Mouse (Mus musculus): ENCODE measurements around the gene Palb2. TPM values are rescaled to one million over a fixed set of nuclear protein-coding genes. Genes with fewer than 3 reads are reported as not detected.
A peak's percentile ranks its signal among the peaks of the same experiment; 100 is the strongest.

Palb2 gene
- 10 to 100 TPM in 14 of 26 experiments, 1 to 10 TPM in 12; 1.1 to 35.9 (median 10.3) TPM for total RNA-seq (2018; cell fraction: chromatin; rRNA removed)
- total RNA-seq (2018; cell fraction: cytosol; rRNA removed): 1 to 10 TPM in 21 of 26 experiments, under 1 TPM in 5; 0.48 to 5.5 (median 3.8) TPM
- total RNA-seq (2018; cell fraction: nucleus; rRNA removed): 10 to 100 TPM in 11 of 26 experiments, 1 to 10 TPM in 15; 1.3 to 40.8 (median 5.8) TPM
- 3.8 to 7.8 TPM (median 4.4 TPM) in 3 replicates for polyA plus RNA-seq (2018)

GRCm38 (mm10) chr7:122132497-122133337 lies at the start of gene Palb2, which contains the start of gene Dctn5:
Gene Palb2 (minus strand): TSS chr7:122132985.
Gene Dctn5 (plus strand): TSS chr7:122133041.
- under 1% methylated on average over 54 of the region's 54 CpGs for WGBS (ENCODE audit: missing documents)
- Histone ChIP-seq H3K4me3 (ENCODE audit: inconsistent target) (peak within 1 kb of the TSS; percentile 79), H3K27ac (peak within 1 kb of the TSS; percentile 69), H3K79me2 (ENCODE audit: inconsistent target) (peaks cover 55% of the 10 kb centered on the region), H3K36me3 (ENCODE audit: inconsistent target) (peaks cover 18% of the 10 kb centered on the region)

- 85% methylated on average over 7 of the region's 7 CpGs for WGBS (ENCODE audit: missing documents)
- Histone ChIP-seq H3K79me2 (ENCODE audit: inconsistent target) (no peaks in the 10 kb centered on the region), H3K4me3 (ENCODE audit: inconsistent target) (no peak overlapping the region), H3K36me3 (ENCODE audit: inconsistent target) (no peaks in the 10 kb centered on the region), H3K27ac (no peak overlapping the region)
These were observed 47.9 kb upstream of the Palb2 start for GRCm38 (mm10) chr7:122180720-122181119.

GRCm38 (mm10) chr7:122171613-122172012 lies 38.8 kb upstream of the Palb2 start:
- Histone ChIP-seq H3K36me3 (ENCODE audit: inconsistent target) (no peaks in the 10 kb centered on the region), H3K79me2 (ENCODE audit: inconsistent target) (no peaks in the 10 kb centered on the region), H3K4me3 (ENCODE audit: inconsistent target) (no peak overlapping the region), H3K27ac (no peak overlapping the region)
- WGBS (ENCODE audit: missing documents): 52% methylated on average over 10 of the region's 10 CpGs

DNA sequence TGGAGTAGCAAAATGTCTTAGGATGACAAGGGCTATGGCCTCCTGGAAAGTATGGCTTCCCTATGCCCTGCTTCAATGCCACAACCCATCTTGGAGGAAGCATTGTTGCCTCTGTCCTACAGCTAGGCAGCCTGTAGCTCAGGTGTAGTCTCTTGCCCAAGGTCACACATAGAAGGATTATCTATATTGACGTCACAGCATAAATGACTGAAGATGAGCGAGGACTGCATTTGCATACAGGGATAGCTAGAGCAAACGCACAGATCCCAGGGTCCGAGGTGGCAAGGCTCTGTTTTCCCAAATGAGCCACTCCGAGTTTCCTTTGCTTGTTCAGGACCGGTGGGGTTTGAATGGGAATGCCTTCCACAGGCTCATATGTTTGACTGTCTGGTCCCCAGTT lies 37.9 kb upstream of the Palb2 start:
- no peaks in the 10 kb centered on the region for H3K79me2 ChIP-seq (ENCODE audit: inconsistent target)
- no peak overlapping the region for H3K27ac ChIP-seq
- WGBS (ENCODE audit: missing documents): 93% methylated on average over 6 of the region's 6 CpGs
- H3K36me3 ChIP-seq (ENCODE audit: inconsistent target): no peaks in the 10 kb centered on the region
- no peak overlapping the region for H3K4me3 ChIP-seq (ENCODE audit: inconsistent target)

- H3K79me2 ChIP-seq (ENCODE audit: inconsistent target): peaks cover under 1% of the 10 kb centered on the region; the same call in 1 of the 2 replicates
- no peak overlapping the region for H3K4me3 ChIP-seq (ENCODE audit: inconsistent target)
- no peaks in the 10 kb centered on the region for H3K36me3 ChIP-seq (ENCODE audit: inconsistent target)
- WGBS (ENCODE audit: missing documents): 86% methylated on average over 7 of the region's 7 CpGs
- no peak overlapping the region for H3K27ac ChIP-seq
These were observed 34.4 kb upstream of the Palb2 start for GRCm38 (mm10) chr7:122167203-122167602.

DNA sequence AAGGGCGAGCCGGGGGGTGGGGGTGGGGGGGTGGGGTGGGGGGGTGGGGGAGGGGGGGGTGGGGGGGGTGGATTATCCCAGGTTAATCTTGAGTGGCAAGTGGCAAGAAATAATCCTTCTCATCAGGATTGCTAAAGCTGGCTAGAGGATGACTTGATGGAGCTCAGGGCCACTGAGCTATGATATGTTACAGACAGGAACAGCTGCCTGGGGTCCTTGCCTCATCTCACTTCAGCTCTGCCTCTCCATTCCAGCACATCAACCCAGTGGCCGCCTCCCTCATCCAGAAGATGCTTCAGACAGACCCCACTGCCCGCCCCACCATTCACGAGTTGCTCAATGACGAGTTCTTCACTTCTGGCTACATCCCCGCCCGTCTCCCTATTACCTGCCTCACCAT lies 31.0 kb upstream of the Palb2 start:
- WGBS (ENCODE audit: missing documents): 99% methylated on average over 8 of the region's 8 CpGs
- Histone ChIP-seq H3K36me3 (ENCODE audit: inconsistent target) (no peaks in the 10 kb centered on the region), H3K79me2 (ENCODE audit: inconsistent target) (peaks cover 30% of the 10 kb centered on the region), H3K4me3 (ENCODE audit: inconsistent target) (no peak overlapping the region), H3K27ac (no peak overlapping the region)

DNA sequence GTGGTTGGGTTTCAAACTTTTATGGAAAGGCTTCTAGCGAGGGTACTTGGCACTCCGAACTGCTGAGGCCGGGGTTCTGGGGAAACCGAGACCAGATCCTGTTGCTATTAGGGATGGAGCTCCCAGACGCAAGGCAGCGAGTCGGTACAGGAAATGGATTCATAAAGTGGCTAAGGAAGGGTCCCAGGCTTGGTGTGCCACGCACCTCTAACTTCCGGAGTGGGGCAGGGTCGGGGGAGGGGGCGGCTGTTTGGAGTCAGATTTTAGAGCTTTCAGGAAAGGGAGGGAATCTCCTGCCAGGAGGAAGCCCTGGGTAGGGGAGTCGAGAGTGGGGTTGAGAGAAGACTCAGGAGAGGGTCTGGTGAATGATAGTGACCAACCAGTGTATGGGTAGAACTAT lies 27.3 kb upstream of the Palb2 start:
- WGBS (ENCODE audit: missing documents): 0% methylated on average over 12 of the region's 12 CpGs
- Histone ChIP-seq H3K4me3 (ENCODE audit: inconsistent target) (peak overlapping the region; percentile 92), H3K36me3 (ENCODE audit: inconsistent target) (no peaks in the 10 kb centered on the region), H3K79me2 (ENCODE audit: inconsistent target) (peaks cover 30% of the 10 kb centered on the region), H3K27ac (peak overlapping the region; percentile 74)

DNA sequence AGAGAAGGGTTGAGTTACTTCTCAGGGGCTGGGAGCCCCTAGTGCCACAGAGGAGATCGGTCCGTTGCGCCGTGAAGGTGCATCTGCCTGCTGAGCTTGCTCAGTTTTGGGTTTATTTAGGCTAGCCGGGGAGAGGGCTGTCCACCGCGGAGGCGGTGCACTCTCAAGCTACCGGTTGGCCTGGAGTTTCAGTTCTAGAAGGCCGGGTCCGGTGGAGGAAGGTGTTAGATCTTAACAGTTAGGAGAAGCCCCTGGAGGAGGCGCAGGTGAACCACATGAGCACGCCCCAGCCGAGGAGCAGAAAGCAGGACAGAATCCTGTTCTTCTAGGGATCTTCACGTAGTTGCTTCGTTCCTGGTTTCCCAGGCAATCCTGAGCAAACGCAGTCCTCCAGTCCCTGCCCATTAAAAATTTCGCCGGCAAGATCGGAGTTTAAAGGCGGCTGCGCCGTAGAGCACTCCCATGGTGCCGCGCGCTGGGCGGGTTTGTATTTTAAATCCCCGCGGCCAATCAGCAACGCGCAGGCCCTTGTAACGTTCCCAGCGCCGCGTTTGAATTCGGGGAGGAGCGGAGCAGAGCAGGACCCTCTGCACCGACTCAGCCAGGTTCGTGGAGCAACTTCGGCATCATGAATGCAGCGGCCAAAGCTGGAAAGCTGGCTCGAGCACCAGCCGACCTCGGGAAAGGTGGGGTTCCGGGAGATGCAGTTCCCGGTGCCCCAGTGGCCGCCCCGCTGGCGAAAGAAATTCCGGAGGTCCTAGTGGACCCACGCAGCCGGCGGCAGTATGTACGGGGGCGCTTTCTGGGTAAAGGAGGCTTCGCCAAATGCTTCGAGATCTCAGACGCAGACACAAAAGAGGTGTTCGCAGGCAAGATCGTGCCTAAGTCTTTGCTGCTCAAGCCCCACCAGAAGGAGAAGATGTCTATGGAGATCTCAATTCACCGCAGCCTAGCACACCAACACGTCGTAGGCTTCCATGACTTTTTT lies 26.4 kb upstream of the Palb2 start, which contains the start of gene Plk1:
Gene Plk1 (plus strand): TSS at position 525 of the 988 bp plus-strand sequence.
- Histone ChIP-seq H3K4me3 (ENCODE audit: inconsistent target) (peak within 1 kb of the TSS; percentile 92), H3K36me3 (ENCODE audit: inconsistent target) (no peaks in the 10 kb centered on the region)
- WGBS (ENCODE audit: missing documents): under 1% methylated on average over 63 of the region's 63 CpGs

DNA sequence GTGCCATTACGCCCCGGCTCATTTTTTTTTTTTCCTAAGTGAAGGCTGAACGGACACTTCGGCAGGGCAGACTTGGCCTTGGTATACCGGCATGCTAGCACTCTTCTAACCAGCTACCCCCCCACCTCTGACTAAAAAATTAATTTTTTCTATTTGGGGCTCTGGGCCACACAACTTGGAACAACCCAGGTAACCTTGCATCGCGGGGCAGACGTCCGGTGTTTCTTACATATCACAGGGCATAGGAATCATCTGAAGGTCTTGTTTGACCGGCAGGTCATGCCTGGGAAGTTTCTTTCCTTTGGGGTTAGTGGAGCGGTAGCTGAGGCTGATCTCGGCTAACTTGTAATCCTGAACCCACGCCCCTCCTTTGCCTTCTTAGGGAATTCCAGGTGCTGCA lies 25.7 kb upstream of the Palb2 start:
- Histone ChIP-seq H3K27ac (peak overlapping the region; percentile 74), H3K36me3 (ENCODE audit: inconsistent target) (no peaks in the 10 kb centered on the region), H3K79me2 (ENCODE audit: inconsistent target) (peaks cover 30% of the 10 kb centered on the region), H3K4me3 (ENCODE audit: inconsistent target) (peak overlapping the region; percentile 92)
- WGBS (ENCODE audit: missing documents): 9% methylated on average over 13 of the region's 13 CpGs

More for the DNA sequence above, 26.4 kb upstream of the Palb2 start, which contains the start of gene Plk1:
- Histone ChIP-seq H3K79me2 (ENCODE audit: inconsistent target) (peaks cover 30% of the 10 kb centered on the region), H3K27ac (peak within 1 kb of the TSS; percentile 74)

GRCm38 (mm10) chr7:122152473-122152872 lies 19.7 kb upstream of the Palb2 start:
- H3K27ac ChIP-seq: no peak overlapping the region
- no peak overlapping the region for H3K4me3 ChIP-seq (ENCODE audit: inconsistent target)
- 84% methylated on average over 4 of the region's 4 CpGs for WGBS (ENCODE audit: missing documents)
- H3K79me2 ChIP-seq (ENCODE audit: inconsistent target): no peaks in the 10 kb centered on the region
- H3K36me3 ChIP-seq (ENCODE audit: inconsistent target): peaks cover 21% of the 10 kb centered on the region; the same call in 1 of the 2 replicates

DNA sequence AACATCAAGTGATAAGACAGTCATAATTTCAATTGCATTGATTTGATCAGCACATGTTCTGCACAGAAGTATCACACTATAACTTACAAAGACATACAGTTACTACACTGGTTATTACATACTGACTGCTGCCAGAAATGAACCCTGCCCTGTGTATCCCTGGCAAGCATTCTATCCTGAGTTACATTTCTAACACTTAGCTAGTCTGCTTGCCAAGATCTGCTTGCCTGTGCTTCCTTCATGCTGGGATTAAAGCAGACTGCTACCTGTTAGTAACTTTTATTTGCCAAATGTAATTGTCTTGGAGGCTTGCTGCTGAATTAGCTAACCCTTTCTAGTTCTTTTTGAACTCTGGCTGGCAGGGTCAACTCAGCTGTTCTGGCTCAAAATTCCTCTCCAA lies 8.2 kb upstream of the Palb2 start:
- Histone ChIP-seq H3K36me3 (ENCODE audit: inconsistent target) (peaks cover 68% of the 10 kb centered on the region), H3K79me2 (ENCODE audit: inconsistent target) (peaks cover 3% of the 10 kb centered on the region; the same call in 1 of the 2 replicates), H3K27ac (no peak overlapping the region), H3K4me3 (ENCODE audit: inconsistent target) (no peak overlapping the region)

DNA sequence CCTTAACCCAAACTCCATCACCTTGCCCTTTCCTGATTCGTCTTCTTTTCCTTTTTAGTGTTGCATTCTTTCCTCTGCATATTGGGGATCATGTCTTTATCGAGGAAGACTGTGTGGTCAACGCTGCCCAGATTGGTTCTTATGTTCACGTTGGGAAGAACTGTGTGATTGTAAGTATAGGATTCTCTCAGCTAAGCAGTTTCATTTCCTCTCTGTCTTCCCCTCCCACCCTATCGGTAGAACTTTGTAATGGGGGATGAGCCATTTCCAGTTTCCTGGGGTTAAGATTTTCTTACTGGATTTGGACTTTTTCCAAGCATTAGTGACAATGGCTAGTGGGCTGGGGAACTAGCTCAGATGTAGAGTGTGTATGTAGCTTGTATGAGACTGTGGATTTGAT lies 5.4 kb upstream of the Palb2 start:
- Histone ChIP-seq H3K27ac (peak overlapping the region; percentile 87), H3K4me3 (ENCODE audit: inconsistent target) (no peak overlapping the region), H3K79me2 (ENCODE audit: inconsistent target) (peaks cover 23% of the 10 kb centered on the region), H3K36me3 (ENCODE audit: inconsistent target) (peaks cover 54% of the 10 kb centered on the region)
- 21% methylated on average over 5 of the region's 5 CpGs for WGBS (ENCODE audit: missing documents)

DNA sequence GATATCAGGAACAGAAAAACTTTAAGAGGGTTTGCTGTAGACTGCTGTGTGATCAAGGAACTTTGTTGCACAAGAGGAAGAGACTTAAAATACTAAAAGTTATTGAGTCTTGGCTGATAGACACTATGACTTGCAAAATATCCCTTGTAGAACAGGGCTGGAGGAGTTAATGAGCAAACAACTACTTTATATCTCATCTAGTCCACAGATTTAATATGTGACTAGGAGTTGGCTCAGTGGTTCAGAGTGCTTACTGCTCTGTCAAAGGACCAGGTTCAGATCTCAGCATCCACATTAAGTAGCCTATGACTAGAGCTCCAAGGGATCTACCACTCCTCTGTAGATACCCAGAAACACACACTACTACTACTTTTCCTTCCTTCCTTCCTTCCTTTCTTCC lies 4.3 kb upstream of the Palb2 start:
- Histone ChIP-seq H3K27ac (peak overlapping the region; percentile 87), H3K36me3 (ENCODE audit: inconsistent target) (peaks cover 43% of the 10 kb centered on the region), H3K4me3 (ENCODE audit: inconsistent target) (no peak overlapping the region), H3K79me2 (ENCODE audit: inconsistent target) (peaks cover 32% of the 10 kb centered on the region)

DNA sequence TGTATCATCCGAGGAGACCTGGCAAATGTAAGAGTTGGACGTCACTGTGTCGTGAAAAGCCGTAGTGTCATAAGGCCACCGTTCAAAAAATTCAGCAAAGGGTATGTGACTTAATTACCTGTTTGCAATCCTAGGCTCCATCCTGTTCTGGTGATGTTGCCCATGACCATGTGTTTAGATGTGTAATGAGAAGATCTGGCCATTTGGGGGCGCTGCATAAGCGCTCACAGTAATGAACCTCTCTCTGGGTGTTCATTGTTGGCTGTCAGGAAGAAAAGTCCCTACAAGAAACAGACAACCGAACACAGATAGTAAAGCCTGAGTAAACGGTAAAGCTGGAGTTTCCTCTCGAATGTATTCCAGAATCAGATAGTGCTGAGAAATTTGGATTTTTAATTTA lies 2.3 kb upstream of the Palb2 start:
- peaks cover 52% of the 10 kb centered on the region for H3K79me2 ChIP-seq (ENCODE audit: inconsistent target)
- H3K4me3 ChIP-seq (ENCODE audit: inconsistent target): no peak overlapping the region
- H3K27ac ChIP-seq: no peak overlapping the region
- peaks cover 25% of the 10 kb centered on the region for H3K36me3 ChIP-seq (ENCODE audit: inconsistent target)
- 85% methylated on average over 10 of the region's 10 CpGs for WGBS (ENCODE audit: missing documents)
